Mouse (Mus musculus) kidney, adult 2 months (tissue): ENCODE results near the gene Gm4307.
"Not testable (repeated sequence)": the region's sequence is repeated elsewhere in the genome, so short reads cannot be mapped to it uniquely, and the experiment has no call there.

ENCODE experiments used
- CTCF ChIP-seq: fragments of 200-500 bp; conservative IDR thresholded peaks from 2 replicates; pipeline ENCODE4 v1.5.1; 2011; ENCODE audit warnings: low read depth, mild to moderate bottlenecking, control low read depth, low read length, moderate library complexity, mixed read lengths; ENCODE audit not compliant: insufficient read depth, insufficient read length
- POLR2A ChIP-seq: fragments of 200-500 bp; IDR thresholded peaks from one replicate; pipeline ENCODE4 v1.6.1; 2011; ENCODE audit warnings: low read depth, low read length, control low read depth

DNA sequence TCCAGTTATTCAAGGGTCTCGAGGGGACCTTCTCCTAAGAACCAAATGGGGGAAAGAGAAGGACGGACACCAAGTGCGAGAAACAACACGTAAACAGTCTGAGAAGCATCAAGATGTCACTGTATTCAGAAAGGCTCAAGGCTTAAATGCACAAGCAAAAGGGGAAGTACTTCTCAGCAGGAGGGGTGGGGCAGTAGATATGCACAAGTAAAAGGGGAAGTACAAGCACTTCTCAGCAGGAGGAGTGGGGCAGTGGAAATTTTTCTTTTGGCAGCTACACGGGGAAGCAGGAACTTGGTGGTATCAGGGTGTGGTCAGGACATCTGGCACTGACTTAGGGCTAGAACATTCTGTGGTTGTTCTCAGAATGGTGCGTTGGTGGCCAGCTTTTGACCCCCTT lies 41.2 kb downstream of the Gm4307 start:
- TF ChIP-seq CTCF, POLR2A: not testable (repeated sequence)
